Mouse (Mus musculus) bone marrow, adult 2 months (tissue): ENCODE data around the gene Auts2. TPM values are rescaled to one million over a fixed set of nuclear protein-coding genes. Genes with fewer than 3 reads are reported as not detected.

Experiments used
- H3K27ac ChIP-seq: fragments of 200-500 bp; 2 replicates; pipeline ENCODE4 v1.5.1; 2012; ENCODE audit warnings: low read depth, mild to moderate bottlenecking, control low read depth, inconsistent platforms, low read length; ENCODE audit not compliant: control insufficient read depth, poor library complexity, insufficient read depth
- H3K4me1 ChIP-seq: fragments of 200-500 bp; 2 replicates; pipeline ENCODE4 v1.6.1; 2011; ENCODE audit warnings: low read length; ENCODE audit not compliant: control insufficient read depth, insufficient read depth
- H3K4me3 ChIP-seq: fragments of 200-500 bp; replicated peaks from 2 replicates; pipeline ENCODE3; 2011; ENCODE audit warnings: mild to moderate bottlenecking, low read depth, low read length, control low read depth; ENCODE audit not compliant: control insufficient read depth
- CTCF ChIP-seq: fragments of 200-500 bp; IDR thresholded peaks from 2 replicates; pipeline ENCODE4 v1.5.1; 2011; ENCODE audit warnings: low read length, control low read depth; ENCODE audit not compliant: control insufficient read depth, insufficient read depth
- POLR2A ChIP-seq: fragments of 200-500 bp; IDR thresholded peaks from 2 replicates; pipeline ENCODE4 v1.6.1; 2011; ENCODE audit warnings: low read depth, mild to moderate bottlenecking, control low read depth, low read length, borderline replicate concordance; ENCODE audit not compliant: control insufficient read depth
- WGBS: fragments of 180-500 bp; shearing (Covaris S2); methylation state at CpG from one replicate; pipeline ENCODE4 v1.1.7; 2018; 5-methylcytosine and 5-hydroxymethylcytosine counted together
- polyA plus RNA-seq: library from polyadenylated mRNA; stranded (reverse); fragments of >200 nt; gene quantifications from 2 replicates; pipeline ENCODE4 v1.2.4, GENCODE M21; 2011; ENCODE audit warnings: low replicate concordance; ENCODE audit not compliant: missing spikeins, insufficient read depth, insufficient read length

The Auts2 gene
- polyA plus RNA-seq, 1 experiment = 1.5 TPM

DNA sequence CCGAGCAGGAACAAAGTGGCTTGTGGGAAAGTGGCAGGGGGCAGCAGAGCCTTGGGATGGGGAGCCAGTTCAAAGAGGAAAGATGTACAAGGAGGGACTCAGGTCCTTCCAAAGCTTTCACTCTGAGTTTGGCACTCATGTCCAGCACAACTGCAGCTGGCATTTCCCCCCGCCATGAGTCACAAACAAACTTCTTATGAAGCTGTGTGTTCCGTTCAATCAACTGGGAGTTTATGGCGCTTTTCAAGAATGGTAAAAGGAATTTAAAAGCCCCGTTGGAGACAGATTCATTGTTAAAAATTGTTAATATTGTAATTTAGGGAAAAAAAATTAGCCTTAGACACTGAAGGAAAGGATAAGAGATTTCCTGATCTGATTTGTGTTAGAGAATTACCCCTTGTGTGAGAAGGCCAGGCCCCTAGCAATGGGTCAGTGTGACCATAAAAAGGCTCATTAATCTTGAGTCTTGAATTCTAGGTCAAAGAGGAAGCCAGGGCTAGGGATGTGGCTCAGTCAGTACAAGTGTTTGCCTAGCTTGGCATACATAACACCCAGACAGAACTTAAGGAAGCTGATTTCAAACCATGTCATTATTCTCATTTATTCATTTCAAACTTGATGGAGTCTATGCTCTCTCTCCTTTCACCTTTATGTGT, 831.5 kb downstream of the Auts2 start:
- TF ChIP-seq POLR2A (no peak), CTCF (no peak)
- H3K27ac ChIP-seq = no peak overlapping the region
- WGBS = 58% methylated on average over 5 of the region's 5 CpGs

DNA sequence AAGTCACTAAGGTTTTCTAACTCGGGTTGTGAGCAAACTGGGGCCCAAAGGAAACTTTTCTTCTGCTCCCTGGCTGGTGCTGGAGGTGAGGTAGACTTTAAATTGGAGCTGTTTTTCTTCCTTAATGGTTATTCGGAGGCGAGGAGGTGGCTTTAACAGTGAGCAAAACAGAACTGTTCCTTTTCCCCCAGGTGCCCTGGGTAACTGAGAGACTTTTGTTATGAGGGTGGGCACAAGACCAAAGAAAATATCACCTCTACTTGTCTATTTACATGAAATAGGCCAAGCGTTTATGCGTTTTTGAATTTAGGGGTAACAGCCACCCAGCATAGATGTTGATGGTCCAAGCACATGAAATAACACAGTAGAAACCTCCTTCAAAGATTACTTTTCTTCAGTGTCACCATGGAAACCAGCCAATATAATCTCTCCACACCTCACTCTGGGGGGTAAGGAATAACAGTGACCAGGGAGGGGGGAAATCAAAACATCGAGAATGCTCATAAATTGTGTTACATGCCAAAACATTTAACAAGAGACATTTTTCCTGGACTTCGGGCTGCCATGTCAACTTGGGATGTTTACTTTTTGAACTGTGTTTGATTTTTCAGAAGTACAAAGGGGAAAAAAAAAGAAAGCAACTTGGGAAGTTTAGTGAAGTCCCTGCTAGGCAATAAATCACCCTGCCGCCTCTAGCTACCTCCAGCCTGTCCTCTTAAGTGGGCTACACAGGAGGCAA, 832.2 kb downstream of the Auts2 start:
- Histone ChIP-seq H3K4me1 (no peaks in the 10 kb centered on the region), H3K4me3 (no peak overlapping the region), H3K27ac (no peak overlapping the region)
- 71% methylated on average over 8 of the region's 8 CpGs for WGBS
- no peak for TF ChIP-seq CTCF
- no peak for TF ChIP-seq POLR2A

More for the DNA sequence above, 831.5 kb downstream of the Auts2 start:
- H3K4me1 ChIP-seq = no peaks in the 10 kb centered on the region
- no peak overlapping the region for H3K4me3 ChIP-seq

DNA sequence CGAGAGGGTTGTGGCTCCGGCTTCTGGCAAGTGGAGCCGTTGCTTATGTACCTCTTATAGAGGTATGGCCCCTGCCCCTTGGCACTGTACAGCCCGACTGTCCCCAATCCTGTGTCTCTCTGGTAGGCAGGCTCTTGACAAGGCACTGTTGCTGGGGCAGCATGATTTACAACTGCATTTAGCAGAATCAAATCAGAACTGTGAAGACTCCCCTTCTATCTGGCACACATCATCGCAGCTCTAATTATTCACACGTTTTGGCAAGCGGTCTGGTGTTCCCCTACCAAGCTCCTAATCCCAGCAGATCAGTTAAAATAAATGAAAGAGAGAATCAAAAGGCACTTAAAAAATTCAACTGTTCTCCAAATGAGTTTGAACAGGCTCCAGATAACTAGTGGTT, 835.7 kb downstream of the Auts2 start:
- no peak for TF ChIP-seq POLR2A

DNA sequence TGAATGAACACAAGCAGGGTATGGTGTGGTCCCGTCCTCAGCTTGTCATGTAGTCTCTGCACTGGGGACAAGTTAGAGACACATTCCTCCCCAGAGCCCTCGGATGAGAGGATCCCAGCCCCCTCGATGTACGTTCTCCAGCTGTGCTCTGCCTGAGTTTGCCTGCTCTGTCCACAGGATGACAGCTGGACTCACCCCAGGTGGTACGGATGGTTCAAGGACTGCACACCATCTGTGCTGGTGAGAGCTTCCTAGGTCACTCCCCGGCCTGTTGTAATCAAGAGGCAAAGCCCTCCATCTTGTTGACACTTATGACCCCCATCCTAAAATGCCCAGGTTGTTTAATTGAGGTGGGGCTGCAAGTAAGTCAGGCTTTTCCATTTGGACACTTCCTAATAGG, 839.4 kb downstream of the Auts2 start:
- no peak overlapping the region for H3K4me3 ChIP-seq
- no peak for TF ChIP-seq POLR2A
- TF ChIP-seq CTCF = no peak
- no peak overlapping the region for H3K27ac ChIP-seq
- 79% methylated on average over 6 of the region's 6 CpGs for WGBS
- no peaks in the 10 kb centered on the region for H3K4me1 ChIP-seq

More for the DNA sequence above, 835.7 kb downstream of the Auts2 start:
- 85% methylated on average over 7 of the region's 7 CpGs for WGBS
- Histone ChIP-seq H3K4me1 (no peaks in the 10 kb centered on the region), H3K4me3 (no peak overlapping the region), H3K27ac (no peak overlapping the region)

DNA sequence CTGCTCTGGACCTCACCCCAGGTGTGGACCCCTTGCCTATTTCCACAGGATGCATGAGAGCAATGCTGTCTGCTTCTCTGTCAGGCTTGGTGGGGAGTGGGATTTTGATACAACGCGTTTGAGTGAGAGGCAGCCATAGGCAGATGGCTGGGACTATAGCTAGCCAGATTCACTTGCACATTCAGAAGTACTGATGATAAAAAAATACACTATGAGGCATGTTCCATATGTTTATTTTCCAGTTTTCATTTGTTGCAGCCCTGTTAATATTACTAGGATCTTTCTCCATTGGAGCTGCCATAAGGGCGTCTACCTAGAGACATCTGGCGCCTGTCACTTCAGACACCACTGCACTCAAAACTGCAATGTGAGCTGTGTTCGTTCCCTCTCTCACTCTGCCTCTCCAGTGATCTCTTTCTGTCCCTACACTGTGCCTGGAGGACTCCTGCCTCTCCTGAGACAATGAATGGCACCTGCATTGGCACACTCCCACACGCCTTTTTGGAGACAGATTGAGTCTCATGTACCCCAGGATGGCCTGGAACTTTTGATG, 840.2 kb downstream of the Auts2 start:
- Histone ChIP-seq H3K4me3 (no peak overlapping the region), H3K4me1 (no peaks in the 10 kb centered on the region), H3K27ac (no peak overlapping the region)
- 79% methylated on average over 6 of the region's 6 CpGs for WGBS
- TF ChIP-seq CTCF (no peak), POLR2A (no peak)

DNA sequence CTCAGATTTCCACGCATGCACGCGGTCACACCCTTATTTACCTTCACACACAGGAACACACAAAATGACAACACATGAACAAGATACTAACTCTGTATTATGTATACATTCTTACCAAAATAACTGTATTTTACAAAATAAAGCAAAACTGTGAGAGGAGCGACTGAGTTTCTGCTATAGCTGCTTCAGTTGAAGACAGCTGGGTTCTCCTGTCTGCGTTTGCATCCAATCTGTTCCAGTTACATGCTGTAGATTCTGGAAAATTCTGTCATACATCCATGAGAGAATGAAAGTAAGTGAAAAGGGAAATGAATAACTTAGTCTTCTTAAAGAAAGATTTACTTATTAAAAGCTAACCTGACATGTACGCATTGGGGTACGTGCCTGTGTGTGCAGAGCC, 844.2 kb downstream of the Auts2 start:
- Histone ChIP-seq H3K4me3 (no peak overlapping the region), H3K4me1 (no peaks in the 10 kb centered on the region), H3K27ac (no peak overlapping the region)
- WGBS = 85% methylated on average over 7 of the region's 7 CpGs
- TF ChIP-seq CTCF (no peak), POLR2A (no peak)

DNA sequence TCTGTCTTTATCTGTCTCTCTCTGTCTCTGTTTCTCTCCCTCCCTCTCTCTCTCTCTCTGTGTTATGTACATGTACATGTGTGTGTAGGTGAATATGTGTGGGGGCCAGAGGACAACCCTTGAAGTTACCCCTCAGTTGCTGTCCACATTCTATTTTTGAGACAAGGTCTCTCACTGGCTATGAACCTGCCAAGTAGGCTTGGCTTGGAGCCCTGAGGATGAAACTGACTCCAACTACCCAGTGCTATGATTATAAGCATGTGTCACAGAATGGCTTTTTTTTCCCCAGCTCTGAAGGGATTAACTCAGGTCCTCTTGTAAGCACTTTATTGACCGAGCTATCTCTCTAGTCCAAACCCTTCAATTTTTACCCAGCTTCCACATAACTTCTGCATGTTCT, 852.4 kb downstream of the Auts2 start:
- H3K27ac ChIP-seq = no peak overlapping the region
- H3K4me1 ChIP-seq = no peaks in the 10 kb centered on the region
- TF ChIP-seq POLR2A = no peak
- no peak for TF ChIP-seq CTCF
- 68% methylated on average over 1 of the region's 1 CpGs for WGBS
- no peak overlapping the region for H3K4me3 ChIP-seq

DNA sequence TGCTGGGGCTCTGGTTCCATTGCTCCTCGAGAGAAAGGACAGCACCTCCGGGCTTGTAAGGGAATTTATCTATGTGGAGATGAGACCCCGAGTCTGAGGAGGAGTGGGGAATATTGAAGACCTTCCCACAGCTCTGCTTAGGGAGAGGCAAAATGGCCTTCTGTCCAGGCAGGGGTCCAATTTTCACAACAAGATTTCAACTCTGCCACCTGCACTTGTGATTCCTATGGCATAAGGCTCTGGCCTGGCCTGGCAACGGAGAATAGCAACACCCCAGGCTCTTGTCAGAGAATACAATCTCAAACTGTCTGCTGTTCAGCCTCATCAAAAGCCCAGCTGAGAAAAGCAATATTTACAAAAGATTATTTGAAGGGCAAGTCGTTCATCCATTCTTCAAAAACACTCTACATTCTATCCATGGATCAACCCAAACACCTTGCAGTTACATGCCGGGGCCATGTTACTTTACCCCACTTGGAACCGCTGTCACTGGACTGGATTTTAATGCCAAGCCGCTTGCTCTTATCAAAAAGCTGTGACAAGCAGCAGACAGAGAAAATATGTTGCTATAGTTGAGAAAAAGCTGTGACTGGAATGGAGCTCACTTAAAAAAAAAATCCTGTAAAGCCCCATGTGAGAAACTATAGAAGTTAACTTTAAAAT, 856.1 kb downstream of the Auts2 start:
- Histone ChIP-seq H3K4me1 (no peaks in the 10 kb centered on the region), H3K4me3 (no peak overlapping the region), H3K27ac (no peak overlapping the region)
- 68% methylated on average over 8 of the region's 8 CpGs for WGBS
- TF ChIP-seq POLR2A = no peak
- TF ChIP-seq CTCF = no peak
